ENCODE assay signal across 26 mouse cellular contexts in genomic region chr1:88492415-88492814, GRCm38 (mm10). TPM values are rescaled to one million over a fixed set of nuclear protein-coding genes. Genes with fewer than 3 reads are reported as not detected.
DNase-seq lines count a peak whose midpoint lies in the region; ATAC-seq lines count a peak whose summit lies in the region.
"Had no signal": no experiment of that assay in that cellular context is flagged by ENCODE, and none has a peak within 500 bp of the region (broad histone marks: within the 10 kb centered on the region; RNA-seq: fewer than 3 reads in every experiment).

No protein-coding gene starts in this region.

- no peaks in the 10 kb centered on the region for H3K27me3 ChIP-seq in heart, embryonic 13.5 days (replicated peaks)
- no peaks in the 10 kb centered on the region for H3K27me3 ChIP-seq in limb, embryonic 13.5 days
- H3K27me3 ChIP-seq in liver, embryonic 16.5 days (ENCODE audit: control insufficient read depth, insufficient read depth, low read depth, low read length) = no peaks in the 10 kb centered on the region
- H3K27me3 ChIP-seq: forebrain, embryonic 15.5 days; hindbrain, embryonic 15.5 days; neural tube, embryonic 13.5 days had no signal

- no peak for ATAC-seq in heart, embryonic 13.5 days (ENCODE audit: extremely low read depth, insufficient number of reproducible peaks, low FRiP score, low TSS enrichment)
- peak; percentile 7; the same call in 1 of the 2 replicates for ATAC-seq in common myeloid progenitor, adult 5-6 weeks (replicated peaks; ENCODE audit: low read depth, poor library complexity, severe bottlenecking)
- ATAC-seq in limb, embryonic 13.5 days (ENCODE audit: low FRiP score, low read depth) = no peak
- ATAC-seq in liver, embryonic 16.5 days (ENCODE audit: low read depth) = peak; percentile 67
- ATAC-seq: forebrain, embryonic 15.5 days; intestine, postnatal 0 days had no signal

- H3K4me3 ChIP-seq in heart, embryonic 13.5 days = no peak overlapping the region
- H3K4me3 ChIP-seq in limb, embryonic 13.5 days = no peak overlapping the region
- peak overlapping the region; percentile 29 for H3K4me3 ChIP-seq in liver, embryonic 16.5 days (ENCODE audit: low read depth, low read length)
- H3K4me3 ChIP-seq: forebrain, embryonic 15.5 days; hindbrain, embryonic 15.5 days; neural tube, embryonic 13.5 days had no signal

- H3K4me2 ChIP-seq in heart, embryonic 13.5 days = peak overlapping the region; percentile 32
- H3K4me2 ChIP-seq in limb, embryonic 13.5 days (replicated peaks) = peak overlapping the region; percentile 19; the same call in 1 of the 2 replicates
- H3K4me2 ChIP-seq in liver, embryonic 16.5 days (ENCODE audit: low read depth, low read length) = peak overlapping the region; percentile 63
- H3K4me2 ChIP-seq: forebrain, embryonic 15.5 days; hindbrain, embryonic 15.5 days; midbrain, embryonic 11.5 days; neural tube, embryonic 13.5 days had no signal

- intact Hi-C loops in heart, postnatal 10 days (cut with DNase I) = loop anchor here (5.0 kb wide), 1 partner anchor 65 kb away; no protein-coding TSS in a partner anchor
- intact Hi-C loops in left cerebral cortex, postnatal 25 days (cut with DNase I) = no loop called here

- peaks cover 48% of the 10 kb centered on the region for H3K4me1 ChIP-seq in heart, embryonic 13.5 days
- H3K4me1 ChIP-seq in limb, embryonic 13.5 days = peaks cover 41% of the 10 kb centered on the region
- H3K4me1 ChIP-seq in liver, embryonic 16.5 days (ENCODE audit: control insufficient read depth, low read depth, low read length) = peaks cover 72% of the 10 kb centered on the region
- H3K4me1 ChIP-seq: forebrain, embryonic 15.5 days; hindbrain, embryonic 15.5 days had no signal

- H3K9ac ChIP-seq in heart, embryonic 13.5 days = no peak overlapping the region
- H3K9ac ChIP-seq in limb, embryonic 13.5 days = no peak overlapping the region
- H3K9ac ChIP-seq in liver, embryonic 16.5 days (ENCODE audit: low read depth, low read length) = peak overlapping the region; percentile 53
- H3K9ac ChIP-seq: forebrain, embryonic 15.5 days; hindbrain, embryonic 15.5 days; neural tube, embryonic 13.5 days had no signal

- DNase-seq in heart, postnatal 10 days = no peak
- DNase-seq in adrenal gland, postnatal 4 days (ENCODE audit: low spot score in 2 of 2) = no peak
- no peak for DNase-seq in left cerebral cortex, postnatal 25 days (ENCODE audit: low spot score in 2 of 2)
- no peak for DNase-seq in urinary bladder, postnatal 10 days (ENCODE audit: low spot score)
- DNase-seq: adrenal gland, adult 2 months; B cell, adult 2 months; cerebellum, postnatal 14 days; gastrocnemius, postnatal 25 days; heart, postnatal 4 days; lung, adult 2 months; lung, postnatal 36 days; thymus, postnatal 25 days had no signal

- H3K27ac ChIP-seq in heart, embryonic 13.5 days (replicated peaks) = no peak overlapping the region
- H3K27ac ChIP-seq in limb, embryonic 13.5 days = no peak overlapping the region
- peak overlapping the region; percentile 91 for H3K27ac ChIP-seq in liver, embryonic 16.5 days (ENCODE audit: low read length)
- H3K27ac ChIP-seq: forebrain, embryonic 15.5 days; hindbrain, embryonic 15.5 days; kidney, postnatal 0 days; neural tube, embryonic 13.5 days had no signal

- 75% methylated on average over 3 of the region's 3 CpGs for WGBS in heart, embryonic 13.5 days
- 71% methylated on average over 3 of the region's 3 CpGs for WGBS in limb, embryonic 13.5 days
- WGBS in liver, embryonic 16.5 days (ENCODE audit: insufficient replicate concordance) = 41% methylated on average over 3 of the region's 3 CpGs

- no peaks in the 10 kb centered on the region for H3K9me3 ChIP-seq in heart, embryonic 13.5 days
- H3K9me3 ChIP-seq in limb, embryonic 13.5 days = no peaks in the 10 kb centered on the region
- no peaks in the 10 kb centered on the region for H3K9me3 ChIP-seq in liver, embryonic 16.5 days (replicated peaks; ENCODE audit: control insufficient read depth, low read length)
- H3K9me3 ChIP-seq: forebrain, embryonic 15.5 days; hindbrain, embryonic 15.5 days; neural tube, embryonic 13.5 days had no signal

- no peaks in the 10 kb centered on the region for H3K36me3 ChIP-seq in heart, embryonic 13.5 days
- H3K36me3 ChIP-seq in limb, embryonic 13.5 days = no peaks in the 10 kb centered on the region
- H3K36me3 ChIP-seq in liver, embryonic 16.5 days (ENCODE audit: control insufficient read depth, insufficient read depth) = no peaks in the 10 kb centered on the region
- H3K36me3 ChIP-seq: forebrain, embryonic 15.5 days; hindbrain, embryonic 15.5 days; neural tube, embryonic 13.5 days had no signal

RNA-seq across cellular contexts. Expression of gene Glrp1, which starts 17.5 kb away (rescaled TPM):
- 0.19 and 0.24 TPM in 2 replicates for polyA plus RNA-seq in heart, embryonic 13.5 days (2015; fragmentation: Nextera tagmentation; extraction: Ambion mirVana)
- under 1 TPM in 1 of 2 experiments, not detected in 1; 0.12 TPM for total RNA-seq in heart, postnatal 10 days (2021)
- total RNA-seq in common myeloid progenitor, adult 5-6 weeks (2017) = 0.91 and 3.2 TPM in 2 replicates
- polyA plus RNA-seq in limb, embryonic 13.5 days (2015; fragmentation: Nextera tagmentation; extraction: Ambion mirVana) = not detected in 2 replicates
- 0.05 and 0.11 TPM in 2 replicates for polyA plus RNA-seq in liver, embryonic 16.5 days (2015; fragmentation: Nextera tagmentation; extraction: Ambion mirVana)
- not detected for total RNA-seq in adrenal gland, postnatal 4 days (2021)
- not detected for total RNA-seq in left cerebral cortex, postnatal 25 days (2021)
- total RNA-seq: adrenal gland, adult 2 months; gastrocnemius, postnatal 25 days; heart, postnatal 4 days; layer of hippocampus, adult 18-20 months; layer of hippocampus, postnatal 25 days; left cerebral cortex, postnatal 14 days had no signal
- polyA plus RNA-seq: adrenal gland, adult 2 months; forebrain, embryonic 15.5 days; hindbrain, embryonic 15.5 days; intestine, postnatal 0 days; midbrain, embryonic 11.5 days; neural tube, embryonic 13.5 days; small intestine, adult 2 months had no signal

Comparison
In these comparisons a context has a peak if more than half of its experiments do, and no peak if none do; other contexts are left out.
1. ATAC-seq: peak in common myeloid progenitor, adult 5-6 weeks (single experiment) and liver, embryonic 16.5 days (single experiment); none in heart, embryonic 13.5 days (single experiment) and limb, embryonic 13.5 days (single experiment).
2. Peak in every context shown above with its lines, with median percentiles within 50 percentile points of each other: H3K4me2 ChIP-seq.